Mouse (Mus musculus) stomach, postnatal 0 days (tissue): ENCODE data around the gene Gm10097.

ENCODE experiments used
- CTCF ChIP-seq: IDR thresholded peaks from 2 replicates; pipeline ENCODE4 v1.5.1; 2016; ENCODE audit warnings: antibody characterized with exemption, low read depth, mild to moderate bottlenecking, moderate library complexity
- EP300 ChIP-seq: optimal IDR thresholded peaks from 2 replicates; pipeline ENCODE3; 2016; ENCODE audit warnings: antibody characterized with exemption

DNA sequence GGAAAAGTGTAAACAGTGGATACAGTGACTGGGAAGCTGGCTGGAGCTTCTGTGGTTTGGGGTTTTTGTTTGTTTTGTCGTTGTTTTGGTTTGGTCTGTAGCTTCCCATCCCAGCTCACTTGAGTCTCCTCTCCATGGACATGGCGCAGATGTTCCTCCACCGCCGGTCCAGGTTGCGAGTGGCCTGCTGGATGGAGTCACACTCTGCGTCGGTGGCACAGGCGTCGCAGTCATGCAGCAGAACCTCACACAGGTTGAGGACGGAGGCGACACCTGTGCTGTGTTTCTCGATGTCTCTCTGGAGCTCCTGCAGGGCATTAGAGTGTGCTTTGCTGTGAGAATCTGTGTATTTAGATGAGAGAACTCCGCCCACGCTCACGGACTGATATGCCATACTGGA lies 11.3 kb upstream of the Gm10097 start:
- TF ChIP-seq CTCF, result no peak
- TF ChIP-seq EP300, result no peak
